ENCODE assay signal across 1 mouse cellular context in the genomic region with DNA sequence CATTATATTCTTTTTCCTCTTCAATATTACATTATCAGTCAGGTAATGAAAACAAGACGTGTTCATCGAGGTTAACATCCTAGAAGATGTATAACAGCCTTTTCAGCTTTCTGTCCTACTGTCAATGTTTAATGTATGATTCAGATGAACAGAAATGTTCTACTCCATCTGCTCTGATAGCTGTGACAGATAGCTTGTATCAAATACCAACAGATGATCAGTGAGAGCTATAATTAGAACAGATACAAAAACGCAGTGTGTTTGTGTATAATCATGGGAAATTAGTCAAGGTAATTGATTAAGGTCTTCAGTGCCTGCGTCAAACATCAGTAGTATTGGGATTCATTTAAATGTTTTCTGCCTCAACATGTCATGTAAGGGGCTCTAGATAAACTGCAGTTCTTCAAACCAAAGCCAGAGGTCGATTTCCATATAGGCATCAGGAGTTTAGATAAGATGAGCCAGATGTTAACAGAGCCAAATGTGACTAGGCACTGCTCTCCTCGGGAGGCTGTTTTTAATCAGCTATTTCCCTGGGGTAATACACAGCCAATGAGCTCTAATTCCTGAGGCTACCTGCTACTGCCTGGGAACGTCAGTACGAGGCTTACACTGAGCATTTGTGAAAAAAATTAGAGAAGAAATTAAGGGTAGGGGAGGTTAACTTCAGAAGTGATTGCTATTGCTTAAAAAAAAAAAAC.
TF ChIP-seq lines count a peak whose summit lies in the region.

No protein-coding gene starts in this region.

TF ChIP-seq in CH12.LX, 34 proteins besides CTCF, POLR2A, EP300 and RAD21 (continued from another document):
- TF ChIP-seq HCFC1 (IDR thresholded peaks at IDR 0.05; ENCODE audit: low read depth, low read length) (no peak), MAFK (IDR thresholded peaks at IDR 0.05; ENCODE audit: insufficient replicate concordance, low read length) (no peak), USF2 (conservative IDR thresholded peaks at IDR 0.05; ENCODE audit: low read depth, low read length) (no peak), TBP (conservative IDR thresholded peaks at IDR 0.05; ENCODE audit: low read depth, low read length) (no peak), JUND (conservative IDR thresholded peaks at IDR 0.05; ENCODE audit: low read depth, low read length) (no peak), CHD1 (IDR thresholded peaks at IDR 0.05; ENCODE audit: low read depth, low read length) (no peak)
TF ChIP-seq in CH12.LX: peak in this region for 5.
